Mouse (Mus musculus): ENCODE measurements around the gene Rhd. TPM values are rescaled to one million over a fixed set of nuclear protein-coding genes. Genes with fewer than 3 reads are reported as not detected.

Rhd gene
- polyA plus RNA-seq, 1 experiment from 2014 or later = 1.2 TPM

- no peaks in the 10 kb centered on the region for H3K27me3 ChIP-seq (ENCODE audit: control insufficient read depth, insufficient read depth, low read length)
- H3K36me3 ChIP-seq (ENCODE audit: control insufficient read depth, insufficient read depth, low read length) = no peaks in the 10 kb centered on the region
- WGBS = 73% methylated on average over 7 of the region's 7 CpGs
- no peaks in the 10 kb centered on the region for H3K9me3 ChIP-seq (ENCODE audit: control insufficient read depth, low read depth, low read length)
- H3K27ac ChIP-seq (ENCODE audit: low read length) = no peak overlapping the region
- ATAC-seq (ENCODE audit: insufficient number of reproducible peaks, insufficient read depth, low FRiP score, low read depth) = no peak
- H3K4me2 ChIP-seq (replicated peaks; ENCODE audit: low read depth, low read length) = no peak overlapping the region
- no peak overlapping the region for H3K4me3 ChIP-seq (ENCODE audit: low read depth, low read length)
- no peaks in the 10 kb centered on the region for H3K4me1 ChIP-seq (ENCODE audit: control insufficient read depth, insufficient read depth, low read length)
- H3K9ac ChIP-seq (replicated peaks; ENCODE audit: low read depth, low read length) = no peak overlapping the region
Observed at GRCm38 (mm10) chr4:134862996-134863395, 1.3 kb upstream of the Rhd start.

GRCm38 (mm10) chr4:134865340-134865739 is 1.0 kb downstream of the Rhd start:
- Histone ChIP-seq H3K36me3 (ENCODE audit: control insufficient read depth, insufficient read depth, low read length) (no peaks in the 10 kb centered on the region), H3K4me3 (ENCODE audit: low read depth, low read length) (no peak overlapping the region), H3K9ac (replicated peaks; ENCODE audit: low read depth, low read length) (no peak overlapping the region), H3K9me3 (ENCODE audit: control insufficient read depth, low read depth, low read length) (no peaks in the 10 kb centered on the region), H3K27me3 (ENCODE audit: control insufficient read depth, insufficient read depth, low read length) (no peaks in the 10 kb centered on the region), H3K4me2 (replicated peaks; ENCODE audit: low read depth, low read length) (no peak overlapping the region), H3K4me1 (ENCODE audit: control insufficient read depth, insufficient read depth, low read length) (peaks cover 5% of the 10 kb centered on the region; the same call in 1 of the 2 replicates), H3K27ac (ENCODE audit: low read length) (no peak overlapping the region)
- WGBS = 70% methylated on average over 6 of the region's 6 CpGs
- no peak for ATAC-seq (ENCODE audit: insufficient number of reproducible peaks, insufficient read depth, low FRiP score, low read depth)

- 80% methylated on average over 5 of the region's 5 CpGs for WGBS
- ATAC-seq (ENCODE audit: insufficient number of reproducible peaks, insufficient read depth, low FRiP score, low read depth) = no peak
- no peaks in the 10 kb centered on the region for H3K36me3 ChIP-seq (ENCODE audit: control insufficient read depth, insufficient read depth, low read length)
Observed at GRCm38 (mm10) chr4:134865789-134866188, 1.5 kb downstream of the Rhd start.

DNA sequence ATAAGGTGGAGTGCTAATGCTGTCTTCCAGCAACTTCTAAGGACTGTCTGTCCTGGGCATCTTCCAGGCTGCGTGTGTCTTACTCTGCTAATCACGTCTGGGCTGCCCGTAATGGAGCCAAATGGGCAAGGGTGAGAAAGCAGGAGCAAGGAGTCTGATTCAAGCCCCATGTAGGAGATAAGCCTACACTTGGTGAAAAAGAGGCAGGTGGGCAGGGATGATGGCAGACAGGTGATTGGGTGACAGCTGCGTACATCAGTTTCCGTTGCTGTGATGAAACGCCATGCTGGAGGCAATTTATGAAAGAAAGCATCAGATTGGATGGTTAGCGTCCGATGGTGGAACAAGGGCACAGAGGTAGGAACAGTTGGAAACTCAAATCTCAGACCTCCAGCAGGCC is 2.9 kb downstream of the Rhd start:
- Histone ChIP-seq H3K27me3 (ENCODE audit: control insufficient read depth, insufficient read depth, low read length) (no peaks in the 10 kb centered on the region), H3K4me1 (ENCODE audit: control insufficient read depth, insufficient read depth, low read length) (peaks cover 5% of the 10 kb centered on the region; the same call in 1 of the 2 replicates), H3K4me3 (ENCODE audit: low read depth, low read length) (no peak overlapping the region), H3K4me2 (replicated peaks; ENCODE audit: low read depth, low read length) (no peak overlapping the region), H3K27ac (ENCODE audit: low read length) (no peak overlapping the region), H3K9ac (replicated peaks; ENCODE audit: low read depth, low read length) (no peak overlapping the region), H3K36me3 (ENCODE audit: control insufficient read depth, insufficient read depth, low read length) (no peaks in the 10 kb centered on the region), H3K9me3 (ENCODE audit: control insufficient read depth, low read depth, low read length) (no peaks in the 10 kb centered on the region)
- WGBS = 91% methylated on average over 8 of the region's 8 CpGs
- ATAC-seq (ENCODE audit: insufficient number of reproducible peaks, insufficient read depth, low FRiP score, low read depth) = no peak

More at GRCm38 (mm10) chr4:134865789-134866188, 1.5 kb downstream of the Rhd start:
- no peak overlapping the region for H3K9ac ChIP-seq (replicated peaks; ENCODE audit: low read depth, low read length)
- H3K27ac ChIP-seq (ENCODE audit: low read length) = no peak overlapping the region
- no peaks in the 10 kb centered on the region for H3K9me3 ChIP-seq (ENCODE audit: control insufficient read depth, low read depth, low read length)
- peaks cover 5% of the 10 kb centered on the region; the same call in 1 of the 2 replicates for H3K4me1 ChIP-seq (ENCODE audit: control insufficient read depth, insufficient read depth, low read length)
- H3K4me2 ChIP-seq (replicated peaks; ENCODE audit: low read depth, low read length) = no peak overlapping the region
- no peak overlapping the region for H3K4me3 ChIP-seq (ENCODE audit: low read depth, low read length)
- no peaks in the 10 kb centered on the region for H3K27me3 ChIP-seq (ENCODE audit: control insufficient read depth, insufficient read depth, low read length)

- Histone ChIP-seq H3K27ac (ENCODE audit: low read length) (no peak overlapping the region), H3K9me3 (ENCODE audit: control insufficient read depth, low read depth, low read length) (no peaks in the 10 kb centered on the region), H3K27me3 (ENCODE audit: control insufficient read depth, insufficient read depth, low read length) (no peaks in the 10 kb centered on the region), H3K9ac (replicated peaks; ENCODE audit: low read depth, low read length) (no peak overlapping the region), H3K4me1 (ENCODE audit: control insufficient read depth, insufficient read depth, low read length) (peaks cover 5% of the 10 kb centered on the region; the same call in 1 of the 2 replicates), H3K36me3 (ENCODE audit: control insufficient read depth, insufficient read depth, low read length) (no peaks in the 10 kb centered on the region), H3K4me3 (ENCODE audit: low read depth, low read length) (no peak overlapping the region), H3K4me2 (replicated peaks; ENCODE audit: low read depth, low read length) (no peak overlapping the region)
- 90% methylated on average over 8 of the region's 8 CpGs for WGBS
- ATAC-seq (ENCODE audit: insufficient number of reproducible peaks, insufficient read depth, low FRiP score, low read depth) = no peak
Observed at GRCm38 (mm10) chr4:134867661-134868060, 3.3 kb downstream of the Rhd start.

DNA sequence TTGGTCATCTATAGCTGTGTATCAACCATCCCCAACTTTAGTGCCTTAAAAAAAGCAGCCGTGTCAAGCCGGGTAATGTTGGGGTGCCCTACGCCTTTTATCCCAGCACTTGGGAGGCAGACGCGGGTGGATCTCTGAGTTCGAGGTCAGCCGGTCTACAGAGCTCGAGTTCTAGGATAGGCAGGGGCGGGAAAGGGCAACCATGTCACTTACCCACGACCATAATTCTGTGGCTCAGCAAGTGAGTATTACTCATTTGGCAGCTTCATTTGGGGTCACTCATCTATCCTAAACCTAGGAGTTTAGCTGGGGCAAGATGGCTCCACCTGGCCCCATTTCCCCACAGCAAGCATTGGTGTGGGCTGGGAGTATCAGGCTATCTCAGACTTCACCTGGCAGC is 3.7 kb downstream of the Rhd start:
- H3K36me3 ChIP-seq (ENCODE audit: control insufficient read depth, insufficient read depth, low read length) = no peaks in the 10 kb centered on the region
- no peak overlapping the region for H3K27ac ChIP-seq (ENCODE audit: low read length)
- no peaks in the 10 kb centered on the region for H3K27me3 ChIP-seq (ENCODE audit: control insufficient read depth, insufficient read depth, low read length)
- H3K4me3 ChIP-seq (ENCODE audit: low read depth, low read length) = no peak overlapping the region
- peaks cover 5% of the 10 kb centered on the region; the same call in 1 of the 2 replicates for H3K4me1 ChIP-seq (ENCODE audit: control insufficient read depth, insufficient read depth, low read length)
- no peak overlapping the region for H3K9ac ChIP-seq (replicated peaks; ENCODE audit: low read depth, low read length)
- no peak overlapping the region for H3K4me2 ChIP-seq (replicated peaks; ENCODE audit: low read depth, low read length)
- H3K9me3 ChIP-seq (ENCODE audit: control insufficient read depth, low read depth, low read length) = no peaks in the 10 kb centered on the region
- 86% methylated on average over 10 of the region's 10 CpGs for WGBS
- ATAC-seq (ENCODE audit: insufficient number of reproducible peaks, insufficient read depth, low FRiP score, low read depth) = no peak

GRCm38 (mm10) chr4:134868490-134868889 is 4.2 kb downstream of the Rhd start:
- H3K36me3 ChIP-seq (ENCODE audit: control insufficient read depth, insufficient read depth, low read length) = no peaks in the 10 kb centered on the region
- peaks cover 5% of the 10 kb centered on the region; the same call in 1 of the 2 replicates for H3K4me1 ChIP-seq (ENCODE audit: control insufficient read depth, insufficient read depth, low read length)
- H3K9ac ChIP-seq (replicated peaks; ENCODE audit: low read depth, low read length) = no peak overlapping the region; the same call in 1 of the 2 replicates
- H3K4me3 ChIP-seq (ENCODE audit: low read depth, low read length) = no peak overlapping the region
- ATAC-seq (ENCODE audit: insufficient number of reproducible peaks, insufficient read depth, low FRiP score, low read depth) = no peak
- no peaks in the 10 kb centered on the region for H3K9me3 ChIP-seq (ENCODE audit: control insufficient read depth, low read depth, low read length)
- H3K27me3 ChIP-seq (ENCODE audit: control insufficient read depth, insufficient read depth, low read length) = no peaks in the 10 kb centered on the region
- H3K27ac ChIP-seq (ENCODE audit: low read length) = no peak overlapping the region
- H3K4me2 ChIP-seq (replicated peaks; ENCODE audit: low read depth, low read length) = no peak overlapping the region
- whole genome bisulfite sequencing = 28% methylated on average over 9 of the region's 9 CpGs

GRCm38 (mm10) chr4:134869068-134869730 is 4.9 kb downstream of the Rhd start:
- Histone ChIP-seq H3K36me3 (ENCODE audit: control insufficient read depth, insufficient read depth, low read length) (no peaks in the 10 kb centered on the region), H3K4me1 (ENCODE audit: control insufficient read depth, insufficient read depth, low read length) (peaks cover 5% of the 10 kb centered on the region; the same call in 1 of the 2 replicates), H3K4me2 (replicated peaks; ENCODE audit: low read depth, low read length) (peak overlapping the region; percentile 27), H3K27ac (ENCODE audit: low read length) (no peak overlapping the region), H3K4me3 (ENCODE audit: low read depth, low read length) (no peak overlapping the region; the same call in 1 of the 2 replicates), H3K9me3 (ENCODE audit: control insufficient read depth, low read depth, low read length) (no peaks in the 10 kb centered on the region), H3K27me3 (ENCODE audit: control insufficient read depth, insufficient read depth, low read length) (no peaks in the 10 kb centered on the region), H3K9ac (replicated peaks; ENCODE audit: low read depth, low read length) (no peak overlapping the region)
- peak; percentile 81; the same call in 1 of the 2 replicates for ATAC-seq (ENCODE audit: insufficient number of reproducible peaks, insufficient read depth, low FRiP score, low read depth)
- WGBS = 12% methylated on average over 16 of the region's 16 CpGs
